Mouse (Mus musculus): ENCODE measurements around the gene Col15a1. TPM values are rescaled to one million over a fixed set of nuclear protein-coding genes. Genes with fewer than 3 reads are reported as not detected.

Col15a1 gene
- polyA plus RNA-seq, 1 experiment, result 15.7 TPM

DNA sequence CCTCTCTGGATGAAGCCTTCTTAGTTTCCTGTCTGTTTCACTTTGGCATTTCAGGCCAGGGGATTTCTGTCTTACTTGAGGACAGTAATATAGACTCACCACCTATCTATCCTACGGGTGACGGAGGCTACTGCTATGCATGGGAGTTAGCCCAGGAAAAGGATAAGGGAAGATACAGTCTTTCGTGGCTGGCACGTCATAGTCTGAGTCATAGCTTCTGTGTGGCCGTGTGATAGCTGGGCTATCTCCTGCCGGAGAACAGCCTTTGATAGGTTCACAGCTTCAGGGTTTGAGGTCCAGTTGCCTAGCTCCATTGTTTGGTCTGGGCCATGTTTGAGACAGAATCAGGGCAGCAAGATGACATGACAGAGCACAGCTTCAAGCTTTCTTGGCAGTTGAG lies 70.4 kb downstream of the Col15a1 start:
- Histone ChIP-seq H3K27ac (ENCODE audit: insufficient read depth, low read depth, low read length) (no peak overlapping the region), H3K4me1 (ENCODE audit: control insufficient read depth, insufficient read depth, insufficient read length, low read length) (0 out of 2 replicates have a peak, but pooled peaks cover 2% of the 10 kb centered on the region), H3K27me3 (ENCODE audit: control insufficient read depth, insufficient read depth, low read length) (no peaks in the 10 kb centered on the region), H3K36me3 (ENCODE audit: control insufficient read depth, insufficient read depth, low read length) (no peaks in the 10 kb centered on the region), H3K4me3 (ENCODE audit: low read depth, low read length) (no peak overlapping the region)
- 52% methylated on average over 6 of the region's 6 CpGs for WGBS
- TF ChIP-seq POLR2A (IDR thresholded peaks at IDR 0.05; ENCODE audit: low read depth, low read length), result no peak
- no peak for TF ChIP-seq CTCF (IDR thresholded peaks at IDR 0.05; ENCODE audit: extremely low read depth, insufficient read length, insufficient replicate concordance, low read depth, low read length)

DNA sequence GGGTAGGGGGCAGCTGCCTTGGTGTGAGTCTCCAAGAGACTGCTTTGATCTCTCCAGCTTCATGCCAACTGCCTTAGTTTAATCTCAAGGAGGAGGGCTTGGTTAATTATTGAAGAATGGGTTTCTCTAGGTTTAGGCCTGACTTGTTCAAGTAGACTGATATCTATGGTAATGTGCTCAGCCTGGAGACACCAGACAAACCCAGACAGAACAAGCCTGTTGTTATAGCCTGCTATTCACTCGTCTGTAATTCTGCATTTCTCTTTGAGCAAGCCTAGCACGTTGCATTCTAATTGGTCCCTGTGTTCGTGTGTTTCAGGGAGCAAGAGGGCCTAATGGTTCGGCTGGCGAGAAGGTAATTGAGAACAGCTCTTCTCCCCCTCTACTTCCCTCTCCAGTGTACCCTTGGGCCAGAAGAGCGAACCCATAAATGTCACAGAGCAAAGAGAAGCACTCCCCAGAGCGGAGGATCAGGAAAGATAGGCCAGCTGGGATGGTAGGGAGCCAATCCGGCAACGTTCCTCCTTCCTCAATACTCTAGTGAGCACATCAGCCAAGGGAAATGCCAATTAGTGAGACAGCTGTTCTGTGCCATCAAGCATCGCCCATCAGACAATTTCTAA lies 71.2 kb downstream of the Col15a1 start:
- Histone ChIP-seq H3K27ac (ENCODE audit: insufficient read depth, low read depth, low read length) (no peak overlapping the region), H3K4me1 (ENCODE audit: control insufficient read depth, insufficient read depth, insufficient read length, low read length) (0 out of 2 replicates have a peak, but pooled peaks cover 2% of the 10 kb centered on the region), H3K36me3 (ENCODE audit: control insufficient read depth, insufficient read depth, low read length) (no peaks in the 10 kb centered on the region), H3K4me3 (ENCODE audit: low read depth, low read length) (no peak overlapping the region), H3K27me3 (ENCODE audit: control insufficient read depth, insufficient read depth, low read length) (no peaks in the 10 kb centered on the region)
- TF ChIP-seq CTCF (IDR thresholded peaks at IDR 0.05; ENCODE audit: extremely low read depth, insufficient read length, insufficient replicate concordance, low read depth, low read length), result no peak
- no peak for TF ChIP-seq POLR2A (IDR thresholded peaks at IDR 0.05; ENCODE audit: low read depth, low read length)
- WGBS, result 49% methylated on average over 10 of the region's 10 CpGs

DNA sequence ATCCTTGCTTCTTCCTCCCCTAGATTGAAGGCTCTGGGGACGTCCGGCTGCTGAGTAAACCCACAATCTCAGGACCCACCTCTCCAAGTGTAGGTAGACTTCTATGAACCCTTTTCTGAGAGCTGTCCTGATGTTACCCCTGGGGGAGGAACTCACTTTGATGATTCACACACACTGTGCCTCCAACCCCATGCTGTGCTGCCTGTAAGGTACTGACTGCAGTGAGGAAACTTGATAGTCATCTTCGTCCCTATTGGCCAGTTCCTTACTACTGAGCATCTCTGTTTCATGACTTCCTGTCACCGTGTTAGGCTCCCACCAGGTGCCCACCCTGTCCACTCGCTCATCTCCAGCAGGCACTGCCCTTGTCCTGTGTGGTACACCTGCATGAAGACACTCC lies 72.2 kb downstream of the Col15a1 start:
- WGBS, result 79% methylated on average over 5 of the region's 5 CpGs
- Histone ChIP-seq H3K4me1 (ENCODE audit: control insufficient read depth, insufficient read depth, insufficient read length, low read length) (0 out of 2 replicates have a peak, but pooled peaks cover 2% of the 10 kb centered on the region), H3K4me3 (ENCODE audit: low read depth, low read length) (no peak overlapping the region), H3K27me3 (ENCODE audit: control insufficient read depth, insufficient read depth, low read length) (no peaks in the 10 kb centered on the region), H3K27ac (ENCODE audit: insufficient read depth, low read depth, low read length) (no peak overlapping the region), H3K36me3 (ENCODE audit: control insufficient read depth, insufficient read depth, low read length) (no peaks in the 10 kb centered on the region)
- TF ChIP-seq CTCF (IDR thresholded peaks at IDR 0.05; ENCODE audit: extremely low read depth, insufficient read length, insufficient replicate concordance, low read depth, low read length) (no peak), POLR2A (IDR thresholded peaks at IDR 0.05; ENCODE audit: low read depth, low read length) (no peak)

DNA sequence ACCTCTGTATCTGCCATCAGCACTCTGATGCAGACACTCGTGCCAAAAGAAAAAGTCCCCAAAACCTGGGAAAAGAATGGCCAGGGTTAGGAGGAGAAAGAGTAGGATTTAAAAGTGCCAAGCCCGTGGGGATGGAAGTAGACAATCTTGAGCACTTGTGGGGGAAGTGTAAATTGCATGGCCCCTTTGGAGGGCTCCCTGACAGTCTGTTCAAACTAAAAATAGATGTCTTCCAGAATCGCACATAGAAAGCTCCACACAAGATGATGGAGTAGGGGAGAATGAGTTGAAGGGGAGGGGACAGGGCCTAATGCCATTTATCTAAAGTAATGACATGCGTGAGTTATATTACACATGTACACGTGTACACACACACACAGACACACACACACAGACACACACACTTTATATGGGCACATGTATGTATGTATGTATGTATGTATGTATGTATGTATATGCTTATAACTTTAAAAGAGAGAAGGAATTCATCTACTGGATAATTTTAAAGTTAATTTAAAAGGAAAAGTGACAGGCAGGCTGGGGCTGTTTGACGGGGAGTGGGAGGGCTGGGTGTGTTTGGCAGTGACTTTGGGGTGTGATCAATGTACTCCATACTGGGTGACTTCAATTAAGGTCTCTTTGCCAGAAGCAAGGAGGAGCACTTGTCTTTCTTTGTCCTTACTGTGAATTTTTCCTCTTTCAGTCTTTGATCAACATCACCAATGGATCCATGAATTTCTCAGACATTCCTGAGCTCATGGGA lies 74.1 kb downstream of the Col15a1 start:
- Histone ChIP-seq H3K36me3 (ENCODE audit: control insufficient read depth, insufficient read depth, low read length) (no peaks in the 10 kb centered on the region), H3K4me3 (ENCODE audit: low read depth, low read length) (no peak overlapping the region), H3K27me3 (ENCODE audit: control insufficient read depth, insufficient read depth, low read length) (no peaks in the 10 kb centered on the region), H3K27ac (ENCODE audit: insufficient read depth, low read depth, low read length) (no peak overlapping the region), H3K4me1 (ENCODE audit: control insufficient read depth, insufficient read depth, insufficient read length, low read length) (0 out of 2 replicates have a peak, but pooled peaks cover 2% of the 10 kb centered on the region)
- TF ChIP-seq POLR2A (IDR thresholded peaks at IDR 0.05; ENCODE audit: low read depth, low read length) (no peak), CTCF (IDR thresholded peaks at IDR 0.05; ENCODE audit: extremely low read depth, insufficient read length, insufficient replicate concordance, low read depth, low read length) (no peak)
- 76% methylated on average over 6 of the region's 6 CpGs for WGBS

DNA sequence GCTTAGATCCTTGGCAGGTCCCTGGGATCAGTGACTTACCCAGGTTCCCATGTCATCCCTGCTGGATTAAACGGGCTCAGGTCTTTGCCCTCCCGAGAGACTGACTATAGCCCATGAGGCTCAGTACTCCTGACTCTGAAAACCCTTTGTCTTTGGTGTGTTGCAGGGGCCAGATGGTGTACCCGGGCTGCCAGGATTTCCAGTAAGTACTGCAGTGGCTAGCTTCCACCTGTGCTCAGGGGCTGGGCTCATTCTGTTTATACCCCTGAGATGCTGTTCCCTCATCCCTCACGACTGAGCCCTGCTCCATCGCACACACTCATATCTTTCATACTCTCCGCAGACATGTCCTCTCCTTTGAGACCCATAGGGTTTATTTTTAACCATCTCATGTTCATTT lies 76.3 kb downstream of the Col15a1 start:
- no peak overlapping the region for H3K4me3 ChIP-seq (ENCODE audit: low read depth, low read length)
- no peak for TF ChIP-seq POLR2A (IDR thresholded peaks at IDR 0.05; ENCODE audit: low read depth, low read length)
- TF ChIP-seq CTCF (IDR thresholded peaks at IDR 0.05; ENCODE audit: extremely low read depth, insufficient read length, insufficient replicate concordance, low read depth, low read length), result no peak
- no peaks in the 10 kb centered on the region for H3K36me3 ChIP-seq (ENCODE audit: control insufficient read depth, insufficient read depth, low read length)
- no peak overlapping the region for H3K27ac ChIP-seq (ENCODE audit: insufficient read depth, low read depth, low read length)
- WGBS, result 71% methylated on average over 6 of the region's 6 CpGs
- no peaks in the 10 kb centered on the region for H3K4me1 ChIP-seq (ENCODE audit: control insufficient read depth, insufficient read depth, insufficient read length, low read length)
- no peaks in the 10 kb centered on the region for H3K27me3 ChIP-seq (ENCODE audit: control insufficient read depth, insufficient read depth, low read length)

DNA sequence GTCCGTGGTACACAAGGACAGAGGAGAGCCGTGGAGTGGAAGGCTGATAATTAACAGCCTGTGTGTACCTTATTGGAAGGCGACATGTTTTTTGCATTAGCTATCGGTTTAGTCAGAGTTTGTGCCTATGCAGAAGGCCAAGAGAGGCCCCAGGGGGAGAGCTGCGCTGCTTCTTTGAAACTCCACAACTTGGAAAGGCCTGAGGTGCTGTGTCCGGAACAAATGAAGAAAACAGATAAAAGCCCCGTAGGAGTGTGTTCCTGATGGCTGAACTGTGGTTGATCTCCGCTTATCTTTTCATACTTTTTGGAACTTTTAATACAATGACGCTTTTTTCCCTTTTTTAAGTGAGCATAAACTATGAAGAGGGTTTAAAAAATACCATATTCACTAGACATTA lies 76.9 kb downstream of the Col15a1 start:
- Histone ChIP-seq H3K36me3 (ENCODE audit: control insufficient read depth, insufficient read depth, low read length) (no peaks in the 10 kb centered on the region), H3K27me3 (ENCODE audit: control insufficient read depth, insufficient read depth, low read length) (no peaks in the 10 kb centered on the region), H3K4me1 (ENCODE audit: control insufficient read depth, insufficient read depth, insufficient read length, low read length) (peaks cover under 1% of the 10 kb centered on the region; the same call in 1 of the 2 replicates), H3K27ac (ENCODE audit: insufficient read depth, low read depth, low read length) (no peak overlapping the region), H3K4me3 (ENCODE audit: low read depth, low read length) (no peak overlapping the region)
- TF ChIP-seq POLR2A (IDR thresholded peaks at IDR 0.05; ENCODE audit: low read depth, low read length) (no peak), CTCF (IDR thresholded peaks at IDR 0.05; ENCODE audit: extremely low read depth, insufficient read length, insufficient replicate concordance, low read depth, low read length) (no peak)
- 67% methylated on average over 9 of the region's 9 CpGs for WGBS

DNA sequence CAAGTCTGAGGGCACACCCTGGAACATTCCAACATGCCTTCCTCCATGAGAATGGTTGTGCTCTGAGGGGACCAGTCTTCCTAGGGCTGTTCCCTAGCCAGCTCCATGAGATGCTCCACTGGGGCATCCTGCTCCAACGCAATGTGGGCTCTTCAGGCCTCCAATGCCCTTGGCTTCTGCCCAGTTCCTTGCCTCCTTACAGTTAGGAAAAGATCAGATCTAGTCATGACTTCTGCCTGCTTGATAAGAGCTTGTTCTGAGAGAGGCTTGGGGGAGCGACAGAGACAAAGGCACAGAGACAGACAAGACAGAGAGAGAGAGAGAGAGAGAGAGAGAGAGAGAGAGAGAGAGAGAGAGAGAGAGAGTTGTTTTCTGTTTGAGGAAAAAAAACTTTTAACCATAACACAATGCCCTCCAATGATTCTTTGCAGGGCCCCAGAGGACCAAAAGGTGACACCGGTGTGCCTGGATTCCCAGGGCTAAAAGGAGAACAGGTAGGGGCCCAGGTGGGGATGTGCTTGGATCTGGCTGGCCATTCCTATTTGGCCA lies 78.7 kb downstream of the Col15a1 start:
- 96% methylated on average over 3 of the region's 3 CpGs for WGBS
- Histone ChIP-seq H3K27me3 (ENCODE audit: control insufficient read depth, insufficient read depth, low read length) (no peaks in the 10 kb centered on the region), H3K36me3 (ENCODE audit: control insufficient read depth, insufficient read depth, low read length) (no peaks in the 10 kb centered on the region), H3K4me1 (ENCODE audit: control insufficient read depth, insufficient read depth, insufficient read length, low read length) (peaks cover 4% of the 10 kb centered on the region; the same call in 1 of the 2 replicates), H3K27ac (ENCODE audit: insufficient read depth, low read depth, low read length) (no peak overlapping the region), H3K4me3 (ENCODE audit: low read depth, low read length) (no peak overlapping the region)
- TF ChIP-seq POLR2A (IDR thresholded peaks at IDR 0.05; ENCODE audit: low read depth, low read length) (no peak), CTCF (IDR thresholded peaks at IDR 0.05; ENCODE audit: extremely low read depth, insufficient read length, insufficient replicate concordance, low read depth, low read length) (no peak)
